Mouse (Mus musculus): ENCODE measurements at regions not wholly inside any gene's neighbourhood (a gene's known extent, or its start where the extent isn't known, plus 50 kb on each side); places are given as distances from the start of the nearest gene placed in this dataset.

- TF ChIP-seq CTCF (IDR thresholded peaks at IDR 0.05; ENCODE audit: low read depth), result no peak
- TF ChIP-seq EP300 (IDR thresholded peaks at IDR 0.05; ENCODE audit: low read depth), result no peak
These were observed 140.5 kb downstream of the BC067074 start for GRCm38 (mm10) chr13:113433456-113433855.
